Mouse (Mus musculus): ENCODE measurements around the gene Cdc37l1.

- no peak for TF ChIP-seq MAX (IDR thresholded peaks at IDR 0.05; ENCODE audit: low read depth)
- TF ChIP-seq CEBPB (IDR thresholded peaks at IDR 0.05; ENCODE audit: insufficient read depth, poor library complexity, severe bottlenecking) = no peak
- no peak for TF ChIP-seq POLR2A (IDR thresholded peaks at IDR 0.05; ENCODE audit: insufficient read length, low read depth)
- no peak for TF ChIP-seq MYOG (IDR thresholded peaks at IDR 0.05; ENCODE audit: control insufficient read depth in 1 of 3, insufficient read depth in 1 of 3, insufficient read length in 2 of 3, low read depth in 2 of 3)
- TF ChIP-seq USF1 (IDR thresholded peaks at IDR 0.05; ENCODE audit: low read depth) = no peak
- no peak for TF ChIP-seq TCF12 (IDR thresholded peaks at IDR 0.05; ENCODE audit: insufficient read depth, poor library complexity, severe bottlenecking)
These were observed 26.1 kb downstream of the Cdc37l1 start for GRCm38 (mm10) chr19:29016204-29016765.

All from myocyte (in vitro differentiated cells).